Mouse (Mus musculus) intestine, postnatal 0 days (tissue): ENCODE results near the gene Spon2. TPM values are rescaled to one million over a fixed set of nuclear protein-coding genes. Genes with fewer than 3 reads are reported as not detected.

ENCODE experiments used
- ATAC-seq: fragments of 200-750 bp; cut with Nextera tagmentation; 2 replicates; pipeline ENCODE4 v1.8.0; 2017; ENCODE audit warnings: mild to moderate bottlenecking, moderate TSS enrichment, moderate library complexity
- H3K27ac ChIP-seq: fragments of 300-500 bp; sonication (generic); 2 replicates; pipeline ENCODE4 v1.5.1; 2014; ENCODE audit warnings: mild to moderate bottlenecking, low read depth, low read length, moderate library complexity
- H3K27me3 ChIP-seq: fragments of 300-500 bp; sonication (generic); replicated peaks from 2 replicates; pipeline ENCODE4 v1.6.1; 2014; ENCODE audit warnings: low read length, mixed read lengths; ENCODE audit not compliant: control insufficient read depth, insufficient read depth
- H3K36me3 ChIP-seq: fragments of 300-500 bp; sonication (generic); 2 replicates; pipeline ENCODE4 v1.6.1; 2014; ENCODE audit warnings: mild to moderate bottlenecking, moderate library complexity; ENCODE audit not compliant: control insufficient read depth, insufficient read depth
- H3K4me1 ChIP-seq: fragments of 300-500 bp; sonication (generic); replicated peaks from 2 replicates; pipeline ENCODE4 v1.6.1; 2014; ENCODE audit warnings: antibody characterized with exemption, low read length, mixed read lengths; ENCODE audit not compliant: control insufficient read depth, insufficient read depth
- H3K4me2 ChIP-seq: fragments of 300-500 bp; sonication (generic); replicated peaks from 2 replicates; pipeline ENCODE4 v1.6.1; 2014; ENCODE audit warnings: low read depth, mild to moderate bottlenecking, moderate library complexity
- H3K4me3 ChIP-seq: fragments of 300-500 bp; sonication (generic); 2 replicates; pipeline ENCODE4 v1.5.1; 2014; ENCODE audit warnings: low read depth, low read length
- H3K9ac ChIP-seq: fragments of 300-500 bp; sonication (generic); 2 replicates; pipeline ENCODE4 v1.6.1; 2014; ENCODE audit warnings: mild to moderate bottlenecking, low read depth, low read length
- H3K9me3 ChIP-seq: fragments of 300-500 bp; sonication (generic); 2 replicates; pipeline ENCODE4 v1.6.1; 2016; ENCODE audit warnings: mixed run types; ENCODE audit not compliant: control insufficient read depth
- CTCF ChIP-seq: sonication (generic); IDR thresholded peaks from 2 replicates; pipeline ENCODE4 v1.5.1; 2016; ENCODE audit warnings: low read depth, mild to moderate bottlenecking, control low read depth, antibody characterized with exemption, moderate library complexity
- WGBS: fragments of 180-500 bp; shearing (Covaris S2); extraction: QIAGEN DNeasy Blood & Tissue Kit; methylation state at CpG from one replicate; pipeline ENCODE4 v1.1.7; 2014; 5-methylcytosine and 5-hydroxymethylcytosine counted together
- polyA plus RNA-seq: library from polyadenylated mRNA; unstranded; fragments of >200 nt; fragmentation: Nextera tagmentation; extraction: Ambion mirVana; gene quantifications from 2 replicates; pipeline ENCODE4 v1.2.1, GENCODE M21; 2015

Gene Spon2
- polyA plus RNA-seq, 1 experiment from 2014 or later: 43.0 TPM

DNA sequence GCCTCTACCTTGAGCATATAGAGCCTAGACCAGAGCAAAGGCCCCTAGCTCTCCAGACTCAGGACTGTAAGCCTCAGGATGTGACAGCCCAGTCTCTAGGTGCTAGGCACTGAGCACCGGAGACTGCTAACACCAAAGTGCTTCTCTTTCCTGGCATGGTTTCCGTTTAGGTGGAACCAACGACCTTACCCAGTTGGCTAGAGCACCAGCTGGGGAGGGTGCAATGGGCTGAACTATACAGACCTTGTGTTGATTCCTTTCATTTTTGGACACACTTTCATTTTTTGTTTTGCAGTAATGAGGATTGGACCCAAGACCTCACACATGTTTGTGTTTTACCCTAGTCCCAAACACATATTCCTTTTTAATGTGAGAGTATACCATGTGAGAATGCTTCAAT, 7.7 kb downstream of the Spon2 start:
- Histone ChIP-seq H3K4me3 (no peak overlapping the region), H3K4me1 (no peaks in the 10 kb centered on the region), H3K9ac (no peak overlapping the region), H3K9me3 (no peaks in the 10 kb centered on the region), H3K27me3 (no peaks in the 10 kb centered on the region), H3K4me2 (no peak overlapping the region), H3K27ac (no peak overlapping the region), H3K36me3 (no peaks in the 10 kb centered on the region)
- ATAC-seq: no peak
- TF ChIP-seq CTCF: no peak
- whole genome bisulfite sequencing: 92% methylated on average over 3 of the region's 3 CpGs

DNA sequence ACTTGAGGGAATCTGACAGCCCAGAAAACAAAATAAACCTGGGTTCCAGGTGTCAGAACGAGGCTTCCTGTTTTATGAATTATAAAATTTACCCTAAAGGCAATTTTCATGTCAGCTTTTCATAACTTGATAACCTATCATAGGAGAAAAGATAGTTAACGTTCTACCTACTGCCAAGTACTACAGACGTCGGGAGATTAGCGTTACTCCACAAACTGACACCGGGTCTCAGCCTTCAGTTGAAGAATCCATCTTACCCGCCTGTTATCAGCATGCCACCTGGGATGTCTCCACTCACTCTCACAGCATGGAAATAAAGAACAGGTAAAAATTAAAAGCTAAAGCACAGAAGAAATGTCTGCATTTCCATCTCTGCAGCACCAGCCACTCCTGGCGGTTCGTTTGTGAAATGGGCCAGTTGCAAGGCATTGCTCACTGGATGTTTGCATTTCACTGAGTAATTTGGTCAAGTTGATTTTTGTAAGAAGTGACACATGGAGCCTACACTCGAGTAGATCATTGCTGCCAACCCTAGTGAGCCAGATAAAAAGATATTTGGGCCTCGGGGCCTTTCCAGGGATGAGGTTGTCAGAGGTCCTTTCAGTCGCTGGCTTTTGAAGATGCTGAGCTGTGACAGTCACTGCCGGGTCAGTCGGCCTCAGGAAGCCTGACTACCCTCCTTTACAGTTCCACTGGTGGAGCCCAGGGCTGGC, 9.6 kb downstream of the Spon2 start:
- H3K4me2 ChIP-seq: no peak overlapping the region
- H3K9ac ChIP-seq: no peak overlapping the region
- no peak overlapping the region for H3K27ac ChIP-seq
- no peaks in the 10 kb centered on the region for H3K27me3 ChIP-seq
- TF ChIP-seq CTCF: no peak
- H3K9me3 ChIP-seq: no peaks in the 10 kb centered on the region
- 64% methylated on average over 14 of the region's 14 CpGs for WGBS
- H3K4me1 ChIP-seq: no peaks in the 10 kb centered on the region
- no peak overlapping the region for H3K4me3 ChIP-seq
- no peaks in the 10 kb centered on the region for H3K36me3 ChIP-seq
- no peak for ATAC-seq

DNA sequence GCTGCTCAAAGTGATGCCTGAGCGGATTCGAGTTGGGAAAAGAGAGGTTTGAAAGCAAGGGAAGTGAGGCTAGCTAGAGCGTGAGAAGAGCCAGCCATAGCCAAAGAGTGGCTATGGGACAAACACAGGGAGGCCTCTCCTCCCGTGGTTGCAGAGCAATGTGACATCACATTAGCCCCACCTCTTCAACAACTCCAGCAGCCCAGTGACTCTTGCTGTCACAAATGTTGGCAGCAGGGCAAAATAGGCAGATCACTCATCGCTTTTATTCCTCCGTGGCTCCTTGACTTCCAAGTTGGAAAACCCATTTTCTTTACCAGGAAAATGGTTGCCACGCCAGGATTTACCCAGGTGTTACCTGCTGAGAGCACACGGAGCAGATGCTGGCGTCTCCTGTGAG, 11.1 kb downstream of the Spon2 start:
- H3K27me3 ChIP-seq: no peaks in the 10 kb centered on the region
- WGBS: 48% methylated on average over 9 of the region's 9 CpGs

DNA sequence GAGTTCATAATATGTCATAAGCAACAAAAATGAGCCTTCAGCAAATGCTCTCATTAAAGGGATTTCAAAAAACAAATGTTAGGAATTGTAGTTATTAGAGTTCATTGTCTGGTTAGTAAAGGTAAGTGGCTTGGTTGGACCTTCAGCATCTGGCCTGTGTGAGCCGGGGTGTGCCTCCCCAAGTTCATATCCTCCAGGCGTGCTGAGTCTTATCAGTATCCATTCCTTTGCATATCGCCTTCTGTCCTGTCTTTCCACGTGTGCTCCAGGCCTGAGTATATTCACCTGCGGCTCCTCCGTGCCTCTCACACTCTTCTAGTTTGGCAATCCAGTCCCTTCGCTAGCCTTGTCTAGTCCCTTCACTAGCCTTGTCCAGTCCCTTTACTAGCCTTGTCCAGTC, 11.9 kb downstream of the Spon2 start:
- WGBS: 57% methylated on average over 7 of the region's 7 CpGs
- no peak overlapping the region for H3K4me3 ChIP-seq
- H3K27ac ChIP-seq: no peak overlapping the region

More for the DNA sequence above, 11.1 kb downstream of the Spon2 start:
- ATAC-seq: no peak
- no peak overlapping the region for H3K4me3 ChIP-seq
- H3K9me3 ChIP-seq: no peaks in the 10 kb centered on the region
- no peaks in the 10 kb centered on the region for H3K4me1 ChIP-seq
- TF ChIP-seq CTCF: no peak
- H3K36me3 ChIP-seq: no peaks in the 10 kb centered on the region
- no peak overlapping the region for H3K9ac ChIP-seq
- H3K27ac ChIP-seq: no peak overlapping the region
- no peak overlapping the region for H3K4me2 ChIP-seq

DNA sequence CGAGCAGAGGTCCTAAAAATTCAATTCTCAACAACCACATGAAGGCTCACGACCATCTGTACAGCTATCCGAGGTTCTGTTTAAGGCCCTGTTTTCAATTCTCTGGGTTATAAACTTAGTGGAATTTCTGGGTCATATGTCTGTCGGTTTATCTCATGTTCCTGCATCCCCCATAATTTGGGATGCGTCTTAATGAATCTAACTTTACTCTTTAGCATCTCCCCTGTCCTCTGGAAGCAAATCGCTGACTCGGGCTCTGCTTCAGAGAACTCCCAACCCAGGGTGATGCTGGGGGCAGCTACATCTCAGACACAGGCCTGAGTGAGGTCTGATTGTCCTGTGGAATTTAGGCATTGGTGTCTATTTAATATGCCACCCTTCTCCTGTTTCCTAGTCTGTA, 14.0 kb downstream of the Spon2 start:
- TF ChIP-seq CTCF: no peak
- H3K4me2 ChIP-seq: peak overlapping the region; percentile 44
- no peak overlapping the region for H3K27ac ChIP-seq
- H3K4me3 ChIP-seq: no peak overlapping the region
- H3K9ac ChIP-seq: no peak overlapping the region
- H3K4me1 ChIP-seq: no peaks in the 10 kb centered on the region
- no peaks in the 10 kb centered on the region for H3K9me3 ChIP-seq
- H3K36me3 ChIP-seq: no peaks in the 10 kb centered on the region
- WGBS: 68% methylated on average over 7 of the region's 7 CpGs
- no peaks in the 10 kb centered on the region for H3K27me3 ChIP-seq
- no peak for ATAC-seq

More for the DNA sequence above, 11.9 kb downstream of the Spon2 start:
- Histone ChIP-seq H3K9me3 (no peaks in the 10 kb centered on the region), H3K4me1 (no peaks in the 10 kb centered on the region), H3K36me3 (no peaks in the 10 kb centered on the region), H3K4me2 (no peak overlapping the region), H3K27me3 (no peaks in the 10 kb centered on the region), H3K9ac (no peak overlapping the region)
- no peak for TF ChIP-seq CTCF
- ATAC-seq: no peak

DNA sequence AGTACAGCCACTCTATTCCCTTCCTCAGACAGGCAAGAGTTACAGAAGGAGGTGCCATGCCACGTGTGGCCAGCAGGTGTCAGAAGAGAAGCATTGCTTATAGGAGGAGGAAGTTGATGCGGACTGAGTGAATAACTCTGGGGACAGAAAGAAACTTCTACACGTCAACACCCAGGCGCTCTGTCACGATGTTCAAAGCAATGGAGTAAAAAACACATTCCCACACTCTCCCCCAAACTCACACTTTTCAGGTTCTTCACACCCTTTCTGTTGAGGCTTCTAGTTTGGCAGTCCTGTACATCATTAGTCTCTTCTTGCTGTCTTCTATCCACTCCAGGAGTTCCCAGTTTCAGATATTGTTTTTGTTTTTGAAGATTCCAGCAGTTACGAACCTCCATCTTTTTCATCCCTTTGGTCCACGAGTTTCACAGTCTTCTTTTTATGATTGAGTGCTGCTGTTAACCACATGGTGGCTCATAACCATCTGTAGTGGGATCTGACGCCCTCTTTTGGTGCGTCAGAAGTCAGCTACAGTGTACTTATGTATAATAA, 14.5 kb downstream of the Spon2 start:
- 12% methylated on average over 9 of the region's 9 CpGs for WGBS
- no peak overlapping the region for H3K9ac ChIP-seq

More for the DNA sequence above, 14.5 kb downstream of the Spon2 start:
- ATAC-seq: peak; percentile 65; the same call in 1 of the 2 replicates
- Histone ChIP-seq H3K36me3 (no peaks in the 10 kb centered on the region), H3K4me1 (no peaks in the 10 kb centered on the region), H3K9me3 (no peaks in the 10 kb centered on the region), H3K4me3 (no peak overlapping the region), H3K27ac (no peak overlapping the region), H3K27me3 (no peaks in the 10 kb centered on the region), H3K4me2 (peak overlapping the region; percentile 44)
- TF ChIP-seq CTCF: peak; percentile 99
